Mouse (Mus musculus) small intestine, adult 2 months (tissue): ENCODE results near the gene Zfp260. TPM values are rescaled to one million over a fixed set of nuclear protein-coding genes. Genes with fewer than 3 reads are reported as not detected.
A peak's percentile ranks its signal among the peaks of the same experiment; 100 is the strongest.

ENCODE experiments used
- H3K27ac ChIP-seq: fragments of 200-500 bp; 2 replicates; pipeline ENCODE4 v1.5.1; 2012; ENCODE audit warnings: low read depth, low read length, control low read depth, inconsistent platforms; ENCODE audit not compliant: insufficient read depth
- H3K27me3 ChIP-seq: fragments of 200-500 bp; 2 replicates; pipeline ENCODE4 v1.6.1; 2012; ENCODE audit warnings: mild to moderate bottlenecking, moderate library complexity, low read length, inconsistent platforms; ENCODE audit not compliant: control insufficient read depth, insufficient read depth
- H3K36me3 ChIP-seq: fragments of 200-500 bp; 2 replicates; pipeline ENCODE4 v1.6.1; 2012; ENCODE audit warnings: mild to moderate bottlenecking, low read length, control low read depth, inconsistent platforms; ENCODE audit not compliant: control insufficient read depth, insufficient read depth
- H3K4me1 ChIP-seq: fragments of 200-500 bp; 2 replicates; pipeline ENCODE4 v1.6.1; 2012; ENCODE audit warnings: low read length, inconsistent platforms, mixed read lengths; ENCODE audit not compliant: control insufficient read depth, insufficient read depth, insufficient read length
- H3K4me3 ChIP-seq: fragments of 200-500 bp; 2 replicates; pipeline ENCODE4 v1.5.1; 2012; ENCODE audit warnings: low read depth, mild to moderate bottlenecking, control low read depth, inconsistent platforms, low read length, moderate library complexity
- CTCF ChIP-seq: fragments of 200-500 bp; IDR thresholded peaks from 2 replicates; pipeline ENCODE4 v1.5.1; 2012; ENCODE audit warnings: low read depth, mild to moderate bottlenecking, control low read depth, inconsistent platforms, low read length, moderate library complexity, mixed read lengths; ENCODE audit not compliant: insufficient replicate concordance, insufficient read length; ENCODE audit errors: extremely low read depth
- POLR2A ChIP-seq: fragments of 200-500 bp; IDR thresholded peaks from 2 replicates; pipeline ENCODE4 v1.6.1; 2012; ENCODE audit warnings: low read depth, mild to moderate bottlenecking, control low read depth, inconsistent platforms, low read length, moderate library complexity
- WGBS: fragments of 180-500 bp; shearing (Covaris S2); methylation state at CpG from one replicate; pipeline ENCODE4 v1.1.7; 2018; 5-methylcytosine and 5-hydroxymethylcytosine counted together
- polyA plus RNA-seq: library from polyadenylated mRNA; depleted of rRNA; stranded (reverse); fragments of >200 nt; gene quantifications from 2 replicates; pipeline ENCODE4 v1.2.3, GENCODE M21; 2012

Gene Zfp260
- polyA plus RNA-seq, 1 experiment = 7.1 TPM

DNA sequence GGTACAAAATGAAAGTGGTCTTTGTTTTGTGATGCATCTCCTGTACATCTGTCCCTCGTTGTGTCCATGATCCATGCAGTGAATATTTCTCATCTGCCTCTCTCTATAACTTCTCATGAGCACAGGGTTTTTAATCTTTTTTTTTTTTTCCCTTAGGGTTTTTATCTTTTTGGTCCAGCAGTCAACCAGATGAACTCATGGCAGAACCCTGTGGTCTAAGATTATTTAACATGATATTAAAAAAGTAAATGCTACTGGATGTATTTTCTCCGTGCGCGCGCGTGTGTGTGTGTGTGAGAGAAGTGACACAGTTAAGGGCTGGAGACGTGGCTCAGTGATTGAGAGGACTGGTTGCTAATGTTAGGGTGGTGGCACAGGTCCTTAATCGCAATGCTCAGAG, 35.3 kb downstream of the Zfp260 start:
- H3K4me1 ChIP-seq = no peaks in the 10 kb centered on the region
- no peaks in the 10 kb centered on the region for H3K27me3 ChIP-seq
- WGBS = 92% methylated on average over 8 of the region's 8 CpGs
- H3K4me3 ChIP-seq = no peak overlapping the region
- TF ChIP-seq POLR2A (no peak), CTCF (no peak)
- H3K36me3 ChIP-seq = no peaks in the 10 kb centered on the region
- H3K27ac ChIP-seq = no peak overlapping the region

DNA sequence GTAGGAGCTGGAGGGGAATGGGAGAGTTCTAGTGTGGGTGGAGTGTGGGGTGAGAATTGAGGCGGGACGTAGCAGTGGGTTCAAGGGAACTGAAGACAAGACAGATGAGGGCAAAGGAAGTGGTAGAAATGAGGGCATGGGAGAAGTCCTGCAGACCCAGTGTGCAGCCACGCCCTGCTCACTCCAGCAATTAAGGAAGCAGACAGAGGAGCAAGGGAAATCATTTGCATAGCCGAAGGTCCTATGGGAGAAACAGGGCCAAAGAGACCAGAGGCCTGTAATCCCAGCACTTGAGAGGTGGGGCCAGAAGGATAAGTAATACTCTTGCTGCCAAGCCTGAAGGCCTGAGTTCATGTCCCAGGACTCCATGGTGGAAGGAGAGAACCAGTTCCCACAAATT, 37.8 kb downstream of the Zfp260 start:
- Histone ChIP-seq H3K27me3 (no peaks in the 10 kb centered on the region), H3K4me1 (no peaks in the 10 kb centered on the region), H3K36me3 (no peaks in the 10 kb centered on the region), H3K4me3 (no peak overlapping the region), H3K27ac (no peak overlapping the region)
- no peak for TF ChIP-seq CTCF
- WGBS = 87% methylated on average over 4 of the region's 4 CpGs

DNA sequence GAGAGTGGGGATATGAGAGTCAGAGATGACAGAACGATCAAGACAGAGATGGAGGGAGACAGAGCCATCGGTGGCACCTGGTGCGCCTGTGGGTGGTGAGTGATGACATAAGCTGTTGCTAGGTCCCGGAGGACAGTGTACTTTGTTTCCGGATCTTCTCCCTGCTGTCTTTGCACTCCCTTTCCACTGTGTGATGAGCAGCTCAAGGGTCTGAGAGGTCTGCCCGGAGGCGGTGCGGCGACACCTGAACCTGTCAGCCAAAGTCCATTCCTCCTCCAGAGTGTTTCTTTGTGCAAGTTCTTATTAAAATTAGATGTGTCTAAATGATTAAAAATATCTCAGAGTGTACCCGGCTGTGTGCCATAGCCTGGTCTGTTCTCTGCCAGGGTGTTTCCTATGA, 42.2 kb downstream of the Zfp260 start:
- no peaks in the 10 kb centered on the region for H3K4me1 ChIP-seq
- H3K4me3 ChIP-seq = no peak overlapping the region
- H3K27ac ChIP-seq = no peak overlapping the region
- WGBS = 89% methylated on average over 10 of the region's 10 CpGs
- no peaks in the 10 kb centered on the region for H3K36me3 ChIP-seq
- TF ChIP-seq POLR2A = no peak
- TF ChIP-seq CTCF = no peak
- H3K27me3 ChIP-seq = no peaks in the 10 kb centered on the region

DNA sequence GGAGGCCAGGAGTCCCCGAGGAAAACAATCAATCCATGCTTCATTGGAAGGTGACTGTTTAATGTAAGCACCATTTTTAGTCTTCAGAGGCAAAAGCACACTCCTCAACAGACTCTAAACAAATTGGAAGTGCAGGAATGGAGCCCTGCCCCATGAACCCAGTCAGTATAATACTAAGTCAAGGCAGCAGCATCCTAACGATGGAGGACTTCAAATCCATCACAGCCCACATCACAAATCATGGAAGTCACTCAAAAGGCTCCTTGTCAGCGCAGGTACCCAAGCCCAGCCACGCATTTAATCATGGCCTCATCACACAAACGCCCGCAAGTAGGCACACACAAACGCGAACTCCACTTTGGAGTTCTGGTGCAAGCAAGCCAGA, 48.6 kb downstream of the Zfp260 start:
- Histone ChIP-seq H3K27ac (no peak overlapping the region), H3K4me1 (no peaks in the 10 kb centered on the region), H3K4me3 (peak overlapping the region; percentile 59), H3K27me3 (no peaks in the 10 kb centered on the region), H3K36me3 (no peaks in the 10 kb centered on the region)
- no peak for TF ChIP-seq CTCF
- no peak for TF ChIP-seq POLR2A
- WGBS = 7% methylated on average over 8 of the region's 8 CpGs

DNA sequence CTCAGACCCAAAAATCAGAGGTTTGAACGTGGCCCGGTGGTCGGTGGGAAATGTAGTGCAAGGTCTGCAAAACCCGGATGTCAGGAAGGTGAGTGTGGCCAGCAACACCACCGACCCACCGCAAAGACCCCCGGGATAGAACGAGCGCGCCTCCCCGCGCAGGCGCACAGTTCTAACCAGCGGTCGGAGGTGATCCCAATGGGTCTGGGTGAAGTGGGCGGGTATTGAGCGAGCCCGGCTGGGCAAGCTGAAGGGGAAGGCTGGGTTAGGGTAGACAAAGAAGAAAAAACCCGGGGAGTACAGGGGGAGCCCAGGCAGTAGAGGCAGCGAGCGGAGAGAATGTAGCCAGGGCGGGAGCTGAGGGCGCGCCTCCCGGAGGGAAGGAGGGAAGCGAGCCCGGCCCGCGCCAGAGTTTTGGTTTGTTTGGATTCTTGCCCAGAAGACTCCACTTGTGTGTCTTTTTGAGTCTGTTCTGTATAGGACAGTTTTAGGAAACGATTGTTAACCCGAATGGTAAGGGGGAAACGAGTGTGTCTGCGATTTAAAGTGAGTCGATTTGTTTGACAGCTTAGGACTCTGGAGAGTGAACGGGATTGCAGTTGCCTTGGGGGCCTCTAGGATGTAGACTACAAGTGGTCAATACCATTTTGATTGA, 49.1 kb downstream of the Zfp260 start:
- WGBS = 6% methylated on average over 35 of the region's 35 CpGs
- Histone ChIP-seq H3K4me3 (peak overlapping the region; percentile 59), H3K27ac (no peak overlapping the region), H3K4me1 (no peaks in the 10 kb centered on the region), H3K36me3 (no peaks in the 10 kb centered on the region), H3K27me3 (no peaks in the 10 kb centered on the region)
- no peak for TF ChIP-seq CTCF
- no peak for TF ChIP-seq POLR2A

DNA sequence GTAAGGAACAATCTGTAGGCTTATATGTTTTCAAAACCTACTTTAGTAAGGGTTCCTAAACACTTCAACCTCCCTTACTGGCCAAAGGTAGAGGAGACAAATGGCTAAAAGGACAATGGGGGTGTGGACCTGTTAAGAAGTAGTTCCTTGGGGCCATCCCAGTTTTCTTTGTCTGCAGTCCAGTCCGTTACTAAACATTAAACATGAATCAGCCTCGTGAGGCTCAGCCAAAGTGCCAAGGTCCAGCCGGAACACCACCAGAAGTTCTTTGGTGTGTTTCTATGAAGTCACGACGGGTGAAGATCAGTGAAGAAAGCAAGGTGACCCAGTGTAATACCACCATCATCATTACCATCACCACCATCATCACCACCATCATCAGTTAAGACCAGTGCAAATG, 52.4 kb downstream of the Zfp260 start:
- no peak overlapping the region for H3K27ac ChIP-seq
- H3K27me3 ChIP-seq = no peaks in the 10 kb centered on the region
- WGBS = 90% methylated on average over 5 of the region's 5 CpGs
- H3K4me3 ChIP-seq = no peak overlapping the region
- peaks cover 1% of the 10 kb centered on the region; the same call in 1 of the 2 replicates for H3K36me3 ChIP-seq
- TF ChIP-seq POLR2A = no peak
- TF ChIP-seq CTCF = no peak
- no peaks in the 10 kb centered on the region for H3K4me1 ChIP-seq

DNA sequence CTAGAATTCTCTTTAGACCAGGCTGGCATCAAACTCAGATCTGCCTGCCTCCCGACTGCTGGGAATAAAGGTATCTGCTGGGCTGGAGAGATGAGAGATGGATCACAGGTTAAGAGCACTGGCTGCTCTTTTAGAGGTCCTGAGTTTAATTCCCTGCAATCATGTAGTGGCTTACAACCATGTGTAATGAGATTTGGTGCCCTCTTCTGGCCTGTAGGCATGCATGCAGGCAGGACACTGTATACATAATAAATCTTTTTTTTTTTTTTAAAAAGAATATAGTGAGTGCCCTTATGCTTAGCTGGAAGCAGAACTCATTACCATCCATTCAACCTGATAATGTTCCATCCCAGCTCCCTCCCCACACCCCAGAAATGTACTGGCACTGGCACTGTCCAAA, 59.5 kb downstream of the Zfp260 start:
- Histone ChIP-seq H3K4me3 (no peak overlapping the region), H3K36me3 (peaks cover 12% of the 10 kb centered on the region), H3K27me3 (no peaks in the 10 kb centered on the region), H3K4me1 (no peaks in the 10 kb centered on the region), H3K27ac (no peak overlapping the region)
- TF ChIP-seq CTCF (no peak), POLR2A (no peak)
- WGBS = 94% methylated on average over 1 of the region's 1 CpGs
